Mouse (Mus musculus): ENCODE measurements around the gene Endog.

The Endog gene

DNA sequence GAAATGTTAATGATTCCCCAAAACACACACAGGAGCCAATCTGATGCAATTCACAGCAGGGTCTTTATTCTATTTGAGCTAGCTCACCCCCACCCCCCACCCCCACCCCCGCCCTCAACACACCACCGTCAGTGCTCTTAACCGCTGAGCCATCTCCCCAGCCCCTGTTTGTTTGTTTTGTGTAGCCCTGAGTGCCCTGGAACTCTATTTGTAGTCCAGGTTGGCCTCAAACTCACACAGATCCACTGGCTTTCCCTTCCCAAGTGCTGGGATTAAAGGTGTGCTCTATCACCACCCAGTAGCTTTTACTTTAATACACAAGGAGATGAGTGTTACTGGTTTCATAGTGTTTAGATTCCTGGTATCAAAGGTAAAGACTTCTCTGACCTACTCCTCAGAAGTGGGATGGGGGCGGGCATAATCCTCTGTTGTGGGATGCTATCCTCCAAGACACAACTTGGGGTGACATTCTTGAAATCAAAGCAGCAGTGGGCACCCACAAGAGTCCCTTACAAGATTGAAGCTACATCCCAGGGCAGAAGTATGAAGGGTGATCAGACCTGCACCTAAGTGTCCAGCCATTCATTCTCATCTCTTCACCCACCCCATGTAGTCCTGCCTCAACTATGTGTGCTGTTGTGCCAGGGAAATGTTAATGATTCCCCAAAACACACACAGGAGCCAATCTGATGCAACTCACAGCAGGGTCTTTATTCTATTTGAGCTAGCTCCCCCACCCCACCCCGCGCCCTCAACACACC lies 40.3 kb downstream of the Endog start:
- no peak for DNase-seq (ENCODE audit: low spot score)

DNA sequence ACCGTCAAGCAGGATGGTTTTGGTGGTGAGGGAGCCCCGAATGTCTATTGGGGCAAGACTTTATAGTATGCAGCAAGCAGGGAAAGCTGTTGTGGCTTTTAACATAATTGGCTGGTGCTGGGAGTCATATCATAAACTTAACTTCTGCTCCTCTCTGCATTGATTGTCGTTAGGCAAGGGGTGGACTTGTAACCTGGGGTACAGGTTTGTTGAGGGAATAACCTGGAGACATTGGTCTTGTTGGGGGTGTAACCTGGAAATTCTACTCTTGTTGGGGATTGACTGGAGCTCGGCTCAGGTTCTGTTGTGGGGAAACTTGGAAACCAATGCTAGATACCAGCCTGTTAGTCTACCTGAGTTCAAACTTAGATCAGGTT lies 40.9 kb downstream of the Endog start:
- DNase-seq (ENCODE audit: low spot score): no peak

DNA sequence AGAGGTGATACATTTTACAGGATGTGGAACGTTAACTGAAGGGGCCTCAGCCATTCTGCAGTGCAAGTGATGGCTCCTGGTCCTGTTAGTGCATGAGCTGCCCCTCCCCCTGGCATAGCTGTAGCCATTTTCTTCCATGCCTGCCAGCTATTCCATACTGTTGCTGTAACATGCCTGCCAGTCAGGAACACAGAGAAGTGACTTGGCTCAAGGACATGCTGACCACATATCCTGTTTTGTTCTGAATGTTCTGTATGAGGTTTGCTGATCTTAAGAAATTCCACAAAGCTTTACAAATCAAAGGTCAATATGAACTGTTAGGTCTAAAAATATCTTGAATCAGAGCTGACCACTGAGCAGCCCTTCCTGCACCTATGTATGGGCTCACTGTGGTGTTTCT lies 41.7 kb downstream of the Endog start:
- DNase-seq (ENCODE audit: low spot score): no peak

DNA sequence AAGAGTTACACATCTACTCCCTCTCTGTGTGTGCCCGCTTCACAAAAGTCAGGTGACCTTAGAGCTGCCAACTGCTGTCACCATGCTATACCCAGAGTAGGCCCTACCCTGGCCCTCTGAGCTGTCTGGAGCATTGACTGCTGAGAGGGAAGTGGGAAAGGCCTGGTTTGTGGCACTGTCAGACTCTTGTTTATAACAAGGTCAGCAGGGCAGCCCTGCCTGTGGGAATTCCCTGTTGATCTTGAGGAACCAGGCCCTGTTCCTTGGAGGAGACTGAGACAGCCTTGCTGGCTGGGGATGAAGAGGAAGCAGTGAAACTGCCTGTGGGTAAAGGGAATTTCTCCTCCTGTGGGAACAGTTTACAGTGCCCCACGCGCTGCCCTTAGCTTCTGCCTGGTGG lies 43.5 kb downstream of the Endog start:
- DNase-seq (ENCODE audit: low spot score): no peak

DNA sequence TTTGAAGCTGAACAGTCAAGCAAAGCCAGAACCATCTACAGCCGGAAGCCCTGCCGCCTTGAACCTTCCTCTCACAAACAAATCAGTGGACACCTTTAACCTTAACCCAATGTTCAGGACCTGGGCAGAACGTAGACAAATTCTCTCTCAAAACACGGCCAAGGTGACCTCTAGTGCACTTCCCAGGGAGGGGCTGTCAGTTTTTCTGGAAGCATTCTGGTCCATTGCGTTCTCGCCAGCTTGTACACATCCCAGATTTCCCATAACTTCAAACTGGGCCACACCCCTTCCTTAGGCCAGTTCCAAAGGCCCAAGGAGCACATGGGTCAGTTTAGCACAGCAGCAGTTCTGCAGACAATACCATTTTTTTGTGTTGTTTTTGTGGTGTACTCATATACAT lies 44.2 kb downstream of the Endog start:
- DNase-seq (ENCODE audit: low spot score): no peak

DNA sequence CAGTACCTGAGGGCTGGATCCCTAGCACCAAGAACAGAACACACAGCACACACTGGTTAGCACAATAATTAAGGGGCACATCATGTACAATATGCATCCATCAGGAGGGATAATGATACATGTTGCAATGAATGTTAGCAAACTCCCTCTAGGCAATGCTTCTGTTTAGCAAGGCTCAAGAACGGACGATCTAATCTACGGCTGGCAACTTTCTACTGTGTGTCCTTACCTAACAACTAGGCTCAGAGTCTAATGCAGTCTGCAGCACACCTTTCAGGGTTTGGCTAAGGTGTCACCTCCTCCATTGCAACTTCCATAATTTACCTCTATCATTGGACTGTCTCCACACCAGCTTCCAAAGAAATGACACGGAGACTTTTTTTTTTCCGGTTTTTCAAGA lies 45.0 kb downstream of the Endog start:
- DNase-seq (ENCODE audit: low spot score): no peak
